Mouse (Mus musculus) E14TG2a.4 (cell line): ENCODE data around the gene Zfp456.
"Not testable (repeated sequence)": the region's sequence is repeated elsewhere in the genome, so short reads cannot be mapped to it uniquely, and the experiment has no call there.

Experiments used
- H3K27me3 ChIP-seq: 2 replicates; pipeline ENCODE4 v1.6.1; 2014; ENCODE audit warnings: low read length, control low read depth; ENCODE audit not compliant: insufficient read depth
- H3K36me3 ChIP-seq: 2 replicates; pipeline ENCODE4 v1.6.1; 2014; ENCODE audit warnings: low read length, control low read depth; ENCODE audit not compliant: insufficient read depth
- H3K4me1 ChIP-seq: replicated peaks from 2 replicates; pipeline ENCODE4 v1.6.1; 2014; ENCODE audit warnings: low read depth, low read length, control low read depth
- H3K4me3 ChIP-seq: replicated peaks from 2 replicates; pipeline ENCODE4 v1.5.1; 2014; ENCODE audit warnings: mild to moderate bottlenecking, low read length
- H3K9me3 ChIP-seq: 2 replicates; pipeline ENCODE4 v1.6.1; 2014; ENCODE audit warnings: low read length, control low read depth
- CTCF ChIP-seq: conservative IDR thresholded peaks from 2 replicates; pipeline ENCODE4 v1.5.1; 2014; ENCODE audit warnings: low read length
- NANOG ChIP-seq: IDR thresholded peaks from 2 replicates; pipeline ENCODE4 v1.6.1; 2014; ENCODE audit warnings: borderline replicate concordance, low read length, mixed read lengths
- POU5F1 ChIP-seq: IDR thresholded peaks from 2 replicates; pipeline ENCODE4 v1.6.1; 2014; ENCODE audit warnings: low read length, borderline replicate concordance

Gene Zfp456

DNA sequence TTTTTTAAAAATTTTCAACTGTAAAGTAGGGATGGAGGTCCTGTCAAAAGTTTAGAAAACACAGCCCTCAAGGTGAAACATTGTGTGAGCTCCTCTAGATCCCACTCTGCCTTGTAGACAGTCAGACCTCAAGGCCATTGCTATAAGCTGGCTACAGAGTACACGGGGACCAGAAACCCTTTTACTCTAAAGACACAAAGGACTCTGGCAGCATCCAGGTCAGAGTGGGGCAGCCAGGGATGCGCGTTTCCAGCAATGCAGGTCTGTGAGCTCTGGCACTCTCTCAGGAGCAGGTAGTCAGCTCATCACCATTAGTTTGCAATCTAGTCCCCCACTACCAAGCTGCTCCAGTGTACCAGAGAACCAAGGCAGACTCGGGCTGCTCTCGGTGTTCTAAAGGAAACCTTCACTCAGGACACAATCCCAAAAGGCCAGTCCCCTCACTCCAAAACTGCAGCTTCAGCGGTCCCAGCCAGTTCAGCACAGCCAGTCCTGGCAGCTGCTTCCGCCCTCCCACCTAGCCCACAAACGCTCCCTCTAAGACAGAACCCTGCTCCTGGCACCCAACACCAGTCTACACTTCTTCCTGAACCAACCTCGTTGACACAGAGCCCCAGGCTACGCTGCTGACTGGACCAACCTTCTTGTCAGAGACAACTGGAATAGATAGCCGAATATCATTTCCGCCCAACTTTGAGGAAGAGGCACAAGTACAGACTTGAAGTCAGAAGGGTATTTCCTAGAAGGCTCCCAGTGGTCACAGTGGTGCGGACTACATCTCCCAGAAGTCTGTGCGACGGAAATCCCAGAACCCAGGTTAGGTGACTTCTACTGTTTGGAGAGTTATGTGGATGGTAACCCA lies at the start of gene Zfp456, which contains the start of gene Gm28041:
Gene Zfp456 (minus strand): TSS at position 761 of the 862 bp plus-strand sequence.
Gene Gm28041 (minus strand): TSS at position 684 of the 862 bp plus-strand sequence.
- H3K4me1 ChIP-seq, H3K27me3 ChIP-seq, H3K36me3 ChIP-seq, H3K9me3 ChIP-seq: not testable (repeated sequence)
- H3K4me3 ChIP-seq = peak within 1 kb of the TSS; percentile 68

DNA sequence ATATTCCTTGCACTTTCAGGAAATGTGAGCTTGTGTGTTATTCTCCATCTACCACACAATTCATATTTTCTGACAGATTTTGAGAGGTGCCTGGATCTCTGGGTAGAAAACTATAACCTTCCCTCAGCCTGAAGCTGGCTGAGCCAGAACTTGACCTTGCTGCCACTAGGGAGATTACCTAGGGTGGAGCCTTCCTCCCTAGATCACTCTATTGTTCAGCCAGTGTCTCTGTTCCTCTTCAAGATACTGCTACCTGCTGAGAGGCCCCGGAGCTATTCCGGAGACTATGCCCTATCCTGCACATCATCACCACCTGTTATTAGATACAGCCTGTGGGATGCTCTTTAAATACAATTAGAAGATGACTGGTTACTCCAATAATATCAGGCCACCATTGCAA lies 46.9 kb upstream of the Zfp456 start:
- not testable (repeated sequence) for H3K9me3 ChIP-seq, H3K27me3 ChIP-seq
- H3K4me3 ChIP-seq = peak overlapping the region; percentile 92; the same call in 1 of the 2 replicates
- H3K4me1 ChIP-seq = peaks cover 60% of the 10 kb centered on the region
- H3K36me3 ChIP-seq = peaks cover 11% of the 10 kb centered on the region

DNA sequence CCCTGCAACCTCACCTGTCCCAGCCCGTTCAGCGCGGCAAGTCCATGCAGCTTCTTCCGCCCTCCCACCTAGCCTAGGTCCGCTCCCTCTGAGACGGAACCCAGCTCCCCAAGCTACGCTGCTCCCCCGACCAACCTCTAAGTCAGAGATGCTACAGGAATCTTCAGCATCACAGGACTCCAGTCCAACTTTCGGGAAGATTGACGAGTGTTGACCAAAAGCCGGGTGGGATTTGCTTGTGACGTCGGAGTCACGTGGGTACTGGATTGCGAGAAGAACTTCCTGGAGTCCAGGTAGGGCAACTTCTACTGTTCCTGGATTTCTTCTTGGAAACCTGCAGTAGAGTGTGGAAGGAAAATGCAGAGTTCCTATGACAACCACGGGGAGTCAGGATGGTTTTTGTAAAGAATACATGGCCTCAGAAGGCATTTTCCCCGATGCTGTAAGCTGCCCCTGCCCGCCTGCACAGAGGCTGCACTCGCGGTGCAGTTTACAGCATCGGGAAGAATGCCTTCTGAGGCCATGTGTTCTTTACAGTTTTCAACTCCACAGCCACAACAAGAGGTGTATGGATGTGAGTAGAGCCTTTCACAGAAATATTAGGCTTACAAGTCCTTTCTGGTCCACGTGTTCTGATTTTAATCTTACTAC lies 45.7 kb upstream of the Zfp456 start, which contains the start of gene Zfp459:
Gene Zfp459 (minus strand): TSS at position 212 of the 651 bp plus-strand sequence.
- Histone ChIP-seq H3K27me3 (no peaks in the 10 kb centered on the region), H3K36me3 (peaks cover 18% of the 10 kb centered on the region), H3K4me3 (peak within 1 kb of the TSS; percentile 92), H3K9me3 (peaks cover 3% of the 10 kb centered on the region; the same call in 1 of the 2 replicates), H3K4me1 (peaks cover 68% of the 10 kb centered on the region)
- TF ChIP-seq CTCF = no peak

DNA sequence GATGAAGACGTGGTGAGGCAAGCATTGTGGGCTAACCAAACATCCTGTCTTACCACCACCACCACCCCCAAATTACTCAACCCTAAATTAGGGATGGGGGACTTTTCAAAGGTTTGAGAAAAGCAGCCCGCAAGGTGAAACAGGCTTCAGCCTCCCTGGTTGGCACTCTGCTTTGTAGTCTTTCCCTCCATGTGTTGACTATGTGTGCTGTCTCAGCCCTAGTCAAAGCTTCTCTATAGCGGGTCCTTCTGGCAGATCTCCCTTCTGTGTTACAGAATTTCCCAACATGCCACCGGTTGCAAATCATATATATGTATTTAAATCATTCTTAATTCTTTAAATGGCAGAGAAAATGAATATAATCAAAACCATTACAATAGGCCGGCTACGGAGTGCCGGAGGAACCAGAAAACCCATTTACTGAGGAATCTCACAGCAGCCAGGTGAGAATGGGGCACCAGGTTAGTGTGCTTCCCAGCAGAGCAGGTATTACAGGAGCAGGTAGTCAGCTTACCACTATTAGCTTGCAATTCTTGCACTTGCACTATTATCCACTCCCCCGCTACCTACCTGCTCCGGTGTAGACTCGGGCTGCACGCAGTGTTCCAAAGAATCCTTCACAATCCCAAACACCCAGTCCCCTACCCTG lies 45.1 kb upstream of the Zfp456 start:
- TF ChIP-seq NANOG (no peak), POU5F1 (no peak), CTCF (no peak)
- peaks cover 68% of the 10 kb centered on the region for H3K4me1 ChIP-seq
- H3K4me3 ChIP-seq = peak overlapping the region; percentile 92
- peaks cover 24% of the 10 kb centered on the region for H3K36me3 ChIP-seq
- H3K27me3 ChIP-seq = no peaks in the 10 kb centered on the region
- H3K9me3 ChIP-seq = no peaks in the 10 kb centered on the region

DNA sequence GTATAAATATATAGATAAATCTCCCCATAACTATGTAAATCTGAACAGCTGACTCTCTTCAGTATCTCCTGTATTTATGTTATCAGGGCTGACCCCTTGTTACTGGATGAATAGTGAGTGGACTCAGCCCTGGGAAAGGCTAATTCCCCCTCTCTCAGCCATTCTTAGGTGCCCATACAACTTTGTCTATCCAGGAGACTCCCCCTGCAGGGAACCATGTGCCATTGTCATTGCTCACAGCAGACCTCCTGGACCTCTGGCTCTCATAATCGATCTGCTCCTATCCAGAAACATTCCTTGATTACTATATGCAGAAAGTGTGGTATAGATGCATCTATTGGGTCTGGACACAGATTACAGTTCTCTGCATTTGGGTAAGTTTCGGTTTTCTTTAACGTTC lies 41.2 kb upstream of the Zfp456 start:
- Histone ChIP-seq H3K4me3 (peak overlapping the region; percentile 41), H3K27me3 (no peaks in the 10 kb centered on the region), H3K4me1 (peaks cover 49% of the 10 kb centered on the region), H3K9me3 (no peaks in the 10 kb centered on the region), H3K36me3 (peaks cover 60% of the 10 kb centered on the region)
- TF ChIP-seq CTCF (peak; percentile 24), POU5F1 (no peak)

DNA sequence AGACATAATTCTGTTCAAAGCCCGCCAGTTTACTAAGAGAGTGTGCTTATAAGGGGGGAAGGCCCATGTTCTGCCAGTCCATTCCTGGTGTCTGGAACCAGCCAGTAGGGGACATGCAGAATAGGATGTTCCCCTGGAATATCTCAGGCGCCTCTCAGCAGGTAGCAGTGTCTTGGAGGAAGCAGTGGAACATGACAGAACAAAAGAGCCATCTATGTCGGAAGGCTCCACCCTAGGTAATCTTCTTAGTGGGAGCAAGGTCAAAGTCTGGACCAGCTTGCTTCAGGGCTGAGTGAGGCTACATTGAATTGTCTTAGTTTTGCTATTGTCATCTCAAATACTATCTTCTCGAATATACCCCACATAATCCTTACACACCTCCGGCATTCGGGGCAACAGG lies 40.1 kb upstream of the Zfp456 start:
- Histone ChIP-seq H3K4me1 (peaks cover 44% of the 10 kb centered on the region), H3K36me3 (peaks cover 70% of the 10 kb centered on the region), H3K4me3 (peak overlapping the region; percentile 57), H3K9me3 (no peaks in the 10 kb centered on the region), H3K27me3 (no peaks in the 10 kb centered on the region)
- TF ChIP-seq POU5F1 (no peak), NANOG (peak; percentile 74)

DNA sequence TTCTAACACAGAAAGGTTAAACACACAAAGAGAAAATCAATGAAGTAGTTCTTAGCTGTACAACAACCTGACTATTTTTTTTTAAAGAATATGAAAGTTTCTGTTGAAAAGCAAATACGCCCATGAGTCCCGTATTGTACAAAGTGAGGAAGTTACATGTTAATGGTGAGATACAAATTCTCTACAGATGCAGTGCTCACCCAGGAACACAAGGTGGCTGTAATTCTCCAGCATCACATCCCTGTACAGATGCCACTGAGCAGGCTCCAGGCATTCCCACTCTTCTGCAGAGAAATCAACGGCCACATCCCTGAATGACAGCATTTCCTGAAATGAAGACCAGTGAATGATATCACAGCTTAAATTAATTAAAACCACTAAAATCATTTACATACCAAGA lies 38.0 kb upstream of the Zfp456 start:
- not testable (repeated sequence) for H3K9me3 ChIP-seq, H3K4me3 ChIP-seq, H3K27me3 ChIP-seq
- Histone ChIP-seq H3K36me3 (peaks cover 84% of the 10 kb centered on the region), H3K4me1 (peaks cover 39% of the 10 kb centered on the region)

DNA sequence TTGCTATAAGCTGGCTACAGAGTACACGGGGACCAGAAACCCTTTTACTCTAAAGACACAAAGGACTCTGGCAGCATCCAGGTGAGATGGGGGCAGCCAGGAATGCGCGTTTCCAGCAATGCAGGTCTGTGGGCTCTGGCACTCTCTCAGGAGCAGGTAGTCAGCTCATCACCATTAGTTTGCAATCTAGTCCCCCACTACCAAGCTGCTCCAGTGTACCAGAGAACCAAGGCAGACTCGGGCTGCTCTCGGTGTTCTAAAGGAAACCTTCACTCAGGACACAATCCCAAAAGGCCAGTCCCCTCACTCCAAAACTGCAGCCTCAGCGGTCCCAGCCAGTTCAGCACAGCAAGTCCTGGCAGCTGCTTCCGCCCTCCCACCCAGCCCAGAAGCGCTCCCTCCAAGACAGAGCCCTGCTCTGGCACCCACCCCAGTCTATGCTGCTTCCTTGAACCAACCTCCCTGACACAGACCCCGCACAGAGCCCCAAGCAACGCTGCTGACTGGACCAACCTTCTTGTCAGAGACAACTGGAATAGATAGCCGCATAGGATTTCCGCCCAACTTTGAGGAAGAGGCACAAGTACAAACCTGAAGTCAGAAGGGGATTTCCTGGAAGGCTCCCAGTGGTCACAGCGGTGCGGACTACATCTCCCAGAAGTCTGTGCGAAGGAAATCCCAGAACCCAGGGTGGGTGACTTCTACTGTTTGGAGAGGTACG lies 23.7 kb upstream of the Zfp456 start, which contains the start of gene Zfp429:
Gene Zfp429 (minus strand): TSS at position 637 of the 721 bp plus-strand sequence.
- Histone ChIP-seq H3K4me3 (peak within 1 kb of the TSS; percentile 60), H3K4me1 (peaks cover 16% of the 10 kb centered on the region)
- H3K9me3 ChIP-seq, H3K36me3 ChIP-seq, H3K27me3 ChIP-seq: not testable (repeated sequence)

DNA sequence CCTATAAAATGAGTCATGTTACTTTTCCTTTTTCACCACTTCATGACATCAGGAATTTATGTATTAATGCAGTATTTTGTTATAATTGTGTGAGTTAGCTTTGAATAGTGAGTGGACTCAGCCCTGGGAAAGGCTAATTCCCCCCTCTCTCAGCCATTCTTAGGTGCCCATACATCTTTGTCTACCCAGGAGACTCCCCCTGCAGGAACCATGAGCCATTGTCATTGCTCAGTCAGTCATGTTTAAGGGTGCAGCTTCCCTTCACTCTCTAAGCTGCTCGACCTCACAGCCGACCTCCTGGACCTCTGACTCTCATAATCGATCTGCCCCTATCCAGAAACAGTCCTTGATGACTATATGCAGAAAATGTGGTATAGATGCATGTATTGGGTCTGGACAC lies 645 bp upstream of the Zfp456 start:
- not testable (repeated sequence) for H3K4me1 ChIP-seq, H3K27me3 ChIP-seq, H3K36me3 ChIP-seq, H3K9me3 ChIP-seq, H3K4me3 ChIP-seq
